Mouse (Mus musculus) neural tube, embryonic 14.5 days (tissue): ENCODE results near the gene Ctse. TPM values are rescaled to one million over a fixed set of nuclear protein-coding genes. Genes with fewer than 3 reads are reported as not detected.

Source experiments
- ATAC-seq: fragments of 200-750 bp; cut with Nextera tagmentation; 2 replicates; pipeline ENCODE4 v1.8.0; 2017; ENCODE audit warnings: low read depth, mild to moderate bottlenecking, moderate TSS enrichment, moderate library complexity
- H3K27ac ChIP-seq: fragments of 300-500 bp; sonication (generic); 2 replicates; pipeline ENCODE4 v1.5.1; 2014; ENCODE audit warnings: low read depth, mild to moderate bottlenecking, control low read depth, low read length, moderate library complexity, mixed read lengths
- H3K27me3 ChIP-seq: fragments of 300-500 bp; sonication (generic); 2 replicates; pipeline ENCODE4 v1.6.1; 2014; ENCODE audit warnings: low read length; ENCODE audit not compliant: control insufficient read depth, insufficient read depth
- H3K36me3 ChIP-seq: fragments of 300-500 bp; sonication (generic); 2 replicates; pipeline ENCODE4 v1.6.1; 2014; ENCODE audit warnings: low read length, mixed read lengths; ENCODE audit not compliant: control insufficient read depth, insufficient read depth
- H3K4me1 ChIP-seq: fragments of 300-500 bp; sonication (generic); 2 replicates; pipeline ENCODE4 v1.6.1; 2014; ENCODE audit warnings: low read length; ENCODE audit not compliant: control insufficient read depth, insufficient read depth
- H3K4me2 ChIP-seq: fragments of 300-500 bp; sonication (generic); 2 replicates; pipeline ENCODE4 v1.6.1; 2014; ENCODE audit warnings: mild to moderate bottlenecking, low read depth, low read length, control low read depth
- H3K4me3 ChIP-seq: fragments of 300-500 bp; sonication (generic); 2 replicates; pipeline ENCODE4 v1.5.1; 2014; ENCODE audit warnings: low read depth, low read length, control low read depth, mixed read lengths
- H3K9ac ChIP-seq: fragments of 300-500 bp; sonication (generic); replicated peaks from 2 replicates; pipeline ENCODE4 v1.6.1; 2014; ENCODE audit warnings: low read depth, mild to moderate bottlenecking, control low read depth, low read length, mixed read lengths
- H3K9me3 ChIP-seq: fragments of 300-500 bp; sonication (generic); 2 replicates; pipeline ENCODE4 v1.6.1; 2016; ENCODE audit warnings: low read length; ENCODE audit not compliant: control insufficient read depth
- WGBS: fragments of 180-500 bp; shearing (Covaris S2); extraction: QIAGEN DNeasy Blood & Tissue Kit; methylation state at CpG from one replicate; pipeline ENCODE4 v1.1.7; 2014; 5-methylcytosine and 5-hydroxymethylcytosine counted together
- polyA plus RNA-seq: library from polyadenylated mRNA; unstranded; fragments of >200 nt; fragmentation: Nextera tagmentation; extraction: Ambion mirVana; gene quantifications from 2 replicates; pipeline ENCODE4 v1.2.1, GENCODE M21; 2014

The Ctse gene
- polyA plus RNA-seq, 1 experiment from 2014 or later, result not detected

DNA sequence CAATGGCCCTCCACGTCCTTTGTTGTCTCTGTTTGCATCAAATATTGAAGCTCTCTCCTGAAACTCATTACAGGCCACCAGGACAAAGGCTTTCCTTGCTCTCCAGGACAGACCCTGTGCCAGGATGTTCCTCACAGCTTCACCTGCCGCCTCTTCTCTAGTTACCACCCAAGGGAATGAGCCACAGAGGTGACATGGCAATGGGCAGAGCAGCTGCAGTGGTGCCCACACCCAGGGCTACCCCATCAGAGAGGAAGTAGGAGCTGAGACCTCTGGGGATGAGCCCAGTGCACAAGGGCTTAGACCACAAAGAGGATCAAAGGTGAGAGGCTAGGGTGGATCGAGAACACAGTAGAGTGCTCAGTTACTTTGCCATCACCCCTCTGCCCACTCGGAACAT lies 85.4 kb downstream of the Ctse start:
- WGBS, result 73% methylated on average over 4 of the region's 4 CpGs
- H3K9me3 ChIP-seq, result no peaks in the 10 kb centered on the region
- H3K4me3 ChIP-seq, result no peak overlapping the region
- no peak overlapping the region for H3K4me2 ChIP-seq
- no peak overlapping the region for H3K27ac ChIP-seq
- no peak overlapping the region for H3K9ac ChIP-seq
- no peak for ATAC-seq
- no peaks in the 10 kb centered on the region for H3K36me3 ChIP-seq
- no peaks in the 10 kb centered on the region for H3K4me1 ChIP-seq
- H3K27me3 ChIP-seq, result no peaks in the 10 kb centered on the region

Other genes starting within 250 kb of the Ctse start
- gene Srgap2, start 111.0 kb upstream of the Ctse start, polyA plus RNA-seq, result 38.6 and 55.6 TPM in 2 replicates
- gene Fam72a, start 110.4 kb upstream of the Ctse start, polyA plus RNA-seq, result 0.48 and 1.1 TPM in 2 replicates
- not detected in 2 replicates for gene Avpr1b, start 39.1 kb upstream of the Ctse start, polyA plus RNA-seq
- 0.48 and 1.0 TPM in 2 replicates for gene Rab7b, start 50.4 kb downstream of the Ctse start, polyA plus RNA-seq
- 0.04 TPM in 1 of 2 replicates, not detected in the other for gene Slc26a9, start 105.7 kb downstream of the Ctse start, polyA plus RNA-seq
- gene Pm20d1, start 159.1 kb downstream of the Ctse start, polyA plus RNA-seq, result 0.08 and 0.37 TPM in 2 replicates
- 7.8 and 15.7 TPM in 2 replicates for gene Slc41a1, start 189.2 kb downstream of the Ctse start, polyA plus RNA-seq
- gene Rab29, start 228.9 kb downstream of the Ctse start, polyA plus RNA-seq, result 3.3 and 8.4 TPM in 2 replicates